Mouse (Mus musculus): Measurements from ENCODE around the gene Rab11a. TPM values are rescaled to one million over a fixed set of nuclear protein-coding genes. Genes with fewer than 3 reads are reported as not detected.

Gene Rab11a
- polyA plus RNA-seq, 1 experiment from 2014 or later, result 323 TPM

GRCm38 (mm10) chr9:64773254-64773653, 35.7 kb upstream of the Rab11a start:
- no peak overlapping the region for H3K4me3 ChIP-seq
- H3K4me1 ChIP-seq (replicated peaks), result peaks cover 28% of the 10 kb centered on the region
- ATAC-seq (replicated peaks; ENCODE audit: insufficient number of reproducible peaks, insufficient read depth, low FRiP score, low read depth), result 0 out of 2 replicates have a peak, but pooled peaks have one; percentile 27
- no peaks in the 10 kb centered on the region for H3K9me3 ChIP-seq (replicated peaks)
- H3K36me3 ChIP-seq, result no peaks in the 10 kb centered on the region
- no peak overlapping the region for H3K9ac ChIP-seq
- no peak overlapping the region for H3K4me2 ChIP-seq
- 0 out of 2 replicates have a peak overlapping the region, but pooled peaks have one; percentile 29 for H3K27ac ChIP-seq
- WGBS, result 31% methylated on average over 8 of the region's 8 CpGs
- no peaks in the 10 kb centered on the region for H3K27me3 ChIP-seq

- H3K9me3 ChIP-seq (replicated peaks), result no peaks in the 10 kb centered on the region
- H3K9ac ChIP-seq, result no peak overlapping the region
- H3K27me3 ChIP-seq, result no peaks in the 10 kb centered on the region
- H3K36me3 ChIP-seq, result no peaks in the 10 kb centered on the region
- no peak for ATAC-seq (replicated peaks; ENCODE audit: insufficient number of reproducible peaks, insufficient read depth, low FRiP score, low read depth)
- no peak overlapping the region for H3K27ac ChIP-seq
- H3K4me2 ChIP-seq, result peak overlapping the region; percentile 22; the same call in 1 of the 2 replicates
- no peak overlapping the region for H3K4me3 ChIP-seq
- peaks cover 28% of the 10 kb centered on the region for H3K4me1 ChIP-seq (replicated peaks)
- WGBS, result 25% methylated on average over 5 of the region's 5 CpGs
Measured at GRCm38 (mm10) chr9:64771236-64771635, 33.7 kb upstream of the Rab11a start.

- H3K27ac ChIP-seq, result no peak overlapping the region
- peaks cover 28% of the 10 kb centered on the region for H3K4me1 ChIP-seq (replicated peaks)
- no peaks in the 10 kb centered on the region for H3K9me3 ChIP-seq (replicated peaks)
- H3K4me2 ChIP-seq, result no peak overlapping the region
- H3K36me3 ChIP-seq, result no peaks in the 10 kb centered on the region
- no peak for ATAC-seq (replicated peaks; ENCODE audit: insufficient number of reproducible peaks, insufficient read depth, low FRiP score, low read depth)
- H3K9ac ChIP-seq, result no peak overlapping the region
- no peak overlapping the region for H3K4me3 ChIP-seq
- no peaks in the 10 kb centered on the region for H3K27me3 ChIP-seq
- 73% methylated on average over 5 of the region's 5 CpGs for WGBS
Measured at GRCm38 (mm10) chr9:64770411-64770849, 32.9 kb upstream of the Rab11a start.

- 85% methylated on average over 6 of the region's 6 CpGs for WGBS
- Histone ChIP-seq H3K27me3 (no peaks in the 10 kb centered on the region), H3K9ac (no peak overlapping the region), H3K4me2 (no peak overlapping the region), H3K36me3 (no peaks in the 10 kb centered on the region), H3K4me1 (replicated peaks) (peaks cover 26% of the 10 kb centered on the region), H3K9me3 (replicated peaks) (no peaks in the 10 kb centered on the region), H3K27ac (no peak overlapping the region), H3K4me3 (no peak overlapping the region)
- no peak for ATAC-seq (replicated peaks; ENCODE audit: insufficient number of reproducible peaks, insufficient read depth, low FRiP score, low read depth)
Measured at GRCm38 (mm10) chr9:64769911-64770310, 32.4 kb upstream of the Rab11a start.

GRCm38 (mm10) chr9:64769066-64769695, 31.6 kb upstream of the Rab11a start:
- Histone ChIP-seq H3K4me1 (replicated peaks) (peaks cover 18% of the 10 kb centered on the region), H3K36me3 (no peaks in the 10 kb centered on the region), H3K27me3 (no peaks in the 10 kb centered on the region), H3K9ac (no peak overlapping the region), H3K4me2 (no peak overlapping the region), H3K4me3 (no peak overlapping the region), H3K27ac (no peak overlapping the region), H3K9me3 (replicated peaks) (no peaks in the 10 kb centered on the region)
- 46% methylated on average over 9 of the region's 9 CpGs for WGBS
- no peak for ATAC-seq (replicated peaks; ENCODE audit: insufficient number of reproducible peaks, insufficient read depth, low FRiP score, low read depth)

- H3K4me2 ChIP-seq, result no peak overlapping the region
- no peak overlapping the region for H3K9ac ChIP-seq
- no peak overlapping the region for H3K4me3 ChIP-seq
- no peak overlapping the region for H3K27ac ChIP-seq
- ATAC-seq (replicated peaks; ENCODE audit: insufficient number of reproducible peaks, insufficient read depth, low FRiP score, low read depth), result no peak
- WGBS, result 41% methylated on average over 1 of the region's 1 CpGs
- H3K9me3 ChIP-seq (replicated peaks), result no peaks in the 10 kb centered on the region
- H3K27me3 ChIP-seq, result no peaks in the 10 kb centered on the region
- H3K36me3 ChIP-seq, result no peaks in the 10 kb centered on the region
- H3K4me1 ChIP-seq (replicated peaks), result peaks cover 8% of the 10 kb centered on the region
Measured at GRCm38 (mm10) chr9:64767796-64768195, 30.2 kb upstream of the Rab11a start.

- no peak for ATAC-seq (replicated peaks; ENCODE audit: insufficient number of reproducible peaks, insufficient read depth, low FRiP score, low read depth)
- no peaks in the 10 kb centered on the region for H3K36me3 ChIP-seq
- 85% methylated on average over 3 of the region's 3 CpGs for WGBS
- H3K4me3 ChIP-seq, result no peak overlapping the region
- no peaks in the 10 kb centered on the region for H3K27me3 ChIP-seq
- H3K4me2 ChIP-seq, result no peak overlapping the region
- H3K27ac ChIP-seq, result no peak overlapping the region
- peaks cover 5% of the 10 kb centered on the region for H3K4me1 ChIP-seq (replicated peaks)
- no peaks in the 10 kb centered on the region for H3K9me3 ChIP-seq (replicated peaks)
- no peak overlapping the region for H3K9ac ChIP-seq
Measured at GRCm38 (mm10) chr9:64766136-64766535, 28.6 kb upstream of the Rab11a start.

GRCm38 (mm10) chr9:64764824-64765223, 27.3 kb upstream of the Rab11a start:
- H3K36me3 ChIP-seq, result no peaks in the 10 kb centered on the region
- WGBS, result 47% methylated on average over 2 of the region's 2 CpGs
- ATAC-seq (replicated peaks; ENCODE audit: insufficient number of reproducible peaks, insufficient read depth, low FRiP score, low read depth), result no peak

GRCm38 (mm10) chr9:64758052-64758451, 20.5 kb upstream of the Rab11a start:
- no peak for ATAC-seq (replicated peaks; ENCODE audit: insufficient number of reproducible peaks, insufficient read depth, low FRiP score, low read depth)
- no peaks in the 10 kb centered on the region for H3K9me3 ChIP-seq (replicated peaks)
- H3K9ac ChIP-seq, result no peak overlapping the region
- no peak overlapping the region for H3K4me2 ChIP-seq
- H3K4me1 ChIP-seq (replicated peaks), result no peaks in the 10 kb centered on the region
- no peak overlapping the region for H3K4me3 ChIP-seq
- no peaks in the 10 kb centered on the region for H3K27me3 ChIP-seq
- no peaks in the 10 kb centered on the region for H3K36me3 ChIP-seq
- 87% methylated on average over 14 of the region's 14 CpGs for WGBS
- no peak overlapping the region for H3K27ac ChIP-seq

More at GRCm38 (mm10) chr9:64764824-64765223, 27.3 kb upstream of the Rab11a start:
- Histone ChIP-seq H3K27ac (no peak overlapping the region), H3K9ac (no peak overlapping the region), H3K4me3 (no peak overlapping the region), H3K4me1 (replicated peaks) (no peaks in the 10 kb centered on the region), H3K4me2 (no peak overlapping the region), H3K9me3 (replicated peaks) (no peaks in the 10 kb centered on the region), H3K27me3 (no peaks in the 10 kb centered on the region)

GRCm38 (mm10) chr9:64752575-64752974, 15.0 kb upstream of the Rab11a start:
- Histone ChIP-seq H3K4me2 (no peak overlapping the region), H3K9me3 (replicated peaks) (no peaks in the 10 kb centered on the region), H3K36me3 (no peaks in the 10 kb centered on the region), H3K9ac (no peak overlapping the region), H3K27ac (no peak overlapping the region), H3K4me3 (no peak overlapping the region), H3K27me3 (no peaks in the 10 kb centered on the region), H3K4me1 (replicated peaks) (no peaks in the 10 kb centered on the region)
- 83% methylated on average over 5 of the region's 5 CpGs for WGBS
- ATAC-seq (replicated peaks; ENCODE audit: insufficient number of reproducible peaks, insufficient read depth, low FRiP score, low read depth), result no peak

- WGBS, result 75% methylated on average over 6 of the region's 6 CpGs
- no peak for ATAC-seq (replicated peaks; ENCODE audit: insufficient number of reproducible peaks, insufficient read depth, low FRiP score, low read depth)
- H3K9me3 ChIP-seq (replicated peaks), result no peaks in the 10 kb centered on the region
Measured at GRCm38 (mm10) chr9:64749314-64749713, 11.8 kb upstream of the Rab11a start.

GRCm38 (mm10) chr9:64747735-64748134, 10.2 kb upstream of the Rab11a start:
- no peak overlapping the region for H3K27ac ChIP-seq
- no peaks in the 10 kb centered on the region for H3K36me3 ChIP-seq
- H3K27me3 ChIP-seq, result no peaks in the 10 kb centered on the region
- no peaks in the 10 kb centered on the region for H3K4me1 ChIP-seq (replicated peaks)
- no peaks in the 10 kb centered on the region for H3K9me3 ChIP-seq (replicated peaks)
- 68% methylated on average over 4 of the region's 4 CpGs for WGBS
- ATAC-seq (replicated peaks; ENCODE audit: insufficient number of reproducible peaks, insufficient read depth, low FRiP score, low read depth), result no peak
- H3K4me3 ChIP-seq, result no peak overlapping the region
- H3K9ac ChIP-seq, result no peak overlapping the region
- no peak overlapping the region for H3K4me2 ChIP-seq

More at GRCm38 (mm10) chr9:64749314-64749713, 11.8 kb upstream of the Rab11a start:
- no peaks in the 10 kb centered on the region for H3K4me1 ChIP-seq (replicated peaks)
- H3K27me3 ChIP-seq, result no peaks in the 10 kb centered on the region
- no peak overlapping the region for H3K9ac ChIP-seq
- no peak overlapping the region for H3K4me3 ChIP-seq
- H3K36me3 ChIP-seq, result no peaks in the 10 kb centered on the region
- H3K27ac ChIP-seq, result no peak overlapping the region
- no peak overlapping the region for H3K4me2 ChIP-seq

Measured in heart, embryonic 15.5 days (tissue).